Mouse (Mus musculus): ENCODE results near the gene Sult3a1.
"Not testable (repeated sequence)": the region's sequence is repeated elsewhere in the genome, so short reads cannot be mapped to it uniquely, and the experiment has no call there.

The Sult3a1 gene

DNA sequence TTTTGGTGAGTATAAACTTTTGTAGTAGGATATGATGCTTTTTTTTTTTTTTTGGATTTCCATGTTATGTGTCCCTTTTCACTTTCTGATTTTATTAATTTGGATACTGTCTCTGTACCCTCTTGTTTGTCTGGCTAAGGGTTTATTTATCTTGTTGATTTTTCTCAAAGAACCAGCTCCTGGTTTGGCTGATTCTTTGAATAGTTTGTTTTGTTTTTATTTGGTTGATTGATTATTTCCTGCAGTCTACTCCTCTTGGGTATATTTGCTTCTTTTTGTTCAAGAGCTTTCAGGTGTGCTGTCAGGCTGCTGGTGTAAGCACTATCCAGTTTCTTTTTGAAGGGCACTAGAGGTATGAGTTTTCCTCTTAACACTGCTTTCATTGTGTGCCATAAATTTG lies at the start of gene Sult3a1:
Gene Sult3a1 (plus strand): TSS at position 301 of the 400 bp plus-strand sequence.
- no peak for DNase-seq (ENCODE audit: low read depth in 1 of 2, low spot score in 2 of 2)

DNA sequence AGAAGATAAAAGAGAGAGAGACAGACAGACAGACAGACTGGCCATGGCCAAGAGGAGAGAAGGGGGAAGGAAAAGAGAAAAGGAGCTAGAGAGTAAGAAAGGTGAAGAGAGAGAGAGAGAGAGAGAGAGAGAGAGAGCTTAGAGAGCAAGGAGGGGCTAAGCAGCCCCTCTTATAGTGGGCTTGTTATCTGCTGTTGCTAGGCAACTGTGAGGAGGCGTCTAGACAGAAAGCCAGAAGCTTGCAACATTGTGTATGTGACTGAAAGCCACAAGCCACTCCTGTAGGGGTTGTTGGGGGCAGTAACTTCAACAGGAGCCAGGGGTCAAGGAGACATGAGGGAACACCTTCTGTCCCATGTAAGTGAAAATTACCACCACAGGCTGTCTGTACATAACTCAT lies 45.7 kb upstream of the Sult3a1 start:
- no peak for DNase-seq (ENCODE audit: low read depth in 1 of 2, low spot score in 2 of 2)

DNA sequence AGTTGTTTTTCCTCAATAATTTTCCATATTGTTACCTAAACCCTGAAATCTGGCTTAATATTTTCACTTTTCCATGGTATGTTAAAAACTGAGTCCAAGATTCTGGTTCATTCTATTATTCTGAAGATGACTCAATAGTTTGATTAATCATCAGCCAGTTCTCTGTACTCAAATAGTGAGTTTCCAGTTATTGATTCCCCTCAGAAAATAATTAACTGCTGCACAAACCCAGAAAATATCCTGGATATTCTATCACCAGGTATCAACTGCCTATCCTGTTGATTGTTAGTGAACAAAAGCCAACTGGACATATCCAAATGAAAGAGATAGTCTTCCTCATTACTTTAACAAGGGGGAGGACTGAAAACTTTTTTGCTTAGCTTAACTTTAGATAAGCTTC lies 43.3 kb upstream of the Sult3a1 start:
- DNase-seq (ENCODE audit: low read depth in 1 of 2, low spot score in 2 of 2): no peak

DNA sequence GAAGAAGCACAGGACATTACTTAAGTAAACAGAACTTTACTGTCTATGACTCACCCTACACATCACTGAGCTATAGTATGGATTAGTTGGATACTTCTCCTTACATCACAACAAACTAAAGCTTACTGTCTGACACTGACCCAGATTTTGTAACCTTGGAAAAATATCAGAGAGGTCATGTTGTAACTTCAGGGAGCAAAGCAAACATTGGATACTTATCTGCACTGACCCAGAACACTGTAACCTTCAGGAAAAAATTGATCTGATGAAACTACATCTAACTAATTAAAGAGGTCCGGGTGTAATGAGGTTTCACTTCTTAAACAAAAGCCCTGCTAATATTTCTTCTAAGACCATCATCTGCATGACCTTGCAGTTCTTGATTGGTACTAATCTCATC lies 40.6 kb upstream of the Sult3a1 start:
- DNase-seq (ENCODE audit: low read depth in 1 of 2, low spot score in 2 of 2): no peak

DNA sequence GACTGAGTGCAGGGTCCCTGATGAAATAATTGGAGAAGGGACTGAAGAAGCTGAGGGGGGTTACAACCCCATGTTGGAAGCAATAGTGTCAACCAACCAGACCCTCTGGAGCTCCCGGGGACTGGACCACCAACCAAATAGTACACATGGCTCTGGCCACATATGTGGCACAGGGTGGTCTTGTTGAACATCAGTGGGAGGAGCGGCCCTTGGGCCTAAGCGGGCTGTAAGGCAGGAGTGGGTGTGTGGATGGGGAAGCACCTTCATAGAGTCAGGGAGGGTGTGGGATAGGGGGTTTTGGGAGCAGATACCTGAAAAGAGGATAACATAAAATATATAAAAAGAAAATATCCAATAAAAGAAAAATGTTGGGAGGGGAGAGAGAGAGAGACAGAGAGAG lies 36.6 kb upstream of the Sult3a1 start:
- no peak for DNase-seq (ENCODE audit: low read depth in 1 of 2, low spot score in 2 of 2)

DNA sequence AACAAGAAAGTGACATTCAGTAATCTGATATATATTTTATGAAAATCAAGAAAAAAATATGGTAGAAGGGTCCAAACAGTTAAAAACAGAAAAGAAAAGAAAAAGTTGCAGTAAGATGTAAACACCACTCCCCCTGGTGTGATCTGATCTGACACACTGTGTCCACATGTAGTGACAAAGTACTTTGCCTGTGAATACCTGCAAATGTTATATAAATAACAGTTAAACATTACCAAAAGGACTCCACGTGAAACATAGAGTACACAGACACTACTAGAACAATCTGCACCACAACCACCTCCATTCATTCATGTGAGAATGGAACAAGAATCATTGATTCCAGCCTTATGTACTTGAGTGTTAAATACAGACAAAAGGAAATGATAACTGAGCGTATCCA lies 8.5 kb downstream of the Sult3a1 start:
- DNase-seq (ENCODE audit: low read depth in 1 of 2, low spot score in 2 of 2): no peak

DNA sequence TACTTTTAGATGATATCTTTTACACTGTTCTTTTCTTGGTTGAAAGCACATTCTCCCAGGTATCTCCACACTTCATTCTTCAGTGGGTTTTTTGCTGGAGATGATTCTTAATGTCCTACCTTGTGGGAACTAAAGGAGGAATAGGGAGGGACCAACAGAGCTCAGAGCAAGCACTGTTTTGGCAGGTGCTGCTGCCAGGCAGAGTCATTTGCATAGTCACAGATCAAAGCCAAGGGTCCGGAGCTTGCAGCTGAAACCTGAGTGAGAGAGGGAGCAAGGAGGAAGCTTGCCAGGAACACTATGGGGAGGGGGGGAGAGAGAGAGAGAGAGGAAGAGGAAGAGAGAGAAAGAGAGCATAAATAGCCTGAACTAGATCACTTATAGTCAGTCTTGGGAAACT lies 12.9 kb downstream of the Sult3a1 start:
- DNase-seq (ENCODE audit: low read depth in 1 of 2, low spot score in 2 of 2): no peak

DNA sequence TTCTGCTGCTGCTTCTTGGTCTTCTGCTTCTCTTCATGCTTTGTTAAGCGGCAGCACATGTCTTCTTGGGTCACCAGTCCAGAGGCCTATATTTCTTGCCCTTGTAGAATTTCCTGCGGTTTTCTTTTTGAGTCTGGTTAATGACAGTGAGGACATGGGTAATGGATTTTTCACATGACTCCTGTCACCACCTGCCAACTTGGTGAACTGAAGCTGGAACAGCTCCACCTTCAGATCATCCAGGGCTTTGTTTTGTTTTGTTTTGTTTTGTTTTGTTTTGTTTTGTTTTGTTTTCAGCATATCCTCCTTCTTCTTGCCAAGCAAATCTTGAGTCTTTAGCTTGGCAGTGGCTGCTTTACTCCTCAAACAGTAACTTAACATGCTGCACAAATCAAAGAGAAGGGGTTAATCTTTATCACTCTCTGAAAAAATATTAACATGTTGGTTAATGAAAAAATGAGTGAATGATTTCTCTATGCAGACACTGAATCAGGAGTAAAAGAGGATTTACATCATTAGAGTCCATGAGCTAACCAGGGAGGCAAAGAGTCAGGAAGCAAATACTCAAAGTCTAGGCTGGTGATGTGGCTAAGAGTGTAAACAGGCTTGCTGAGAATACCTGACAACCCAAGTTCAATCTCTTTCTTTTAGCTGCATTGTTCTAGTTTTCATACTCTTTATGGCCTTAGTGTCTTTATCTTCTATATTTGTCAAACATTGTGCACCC lies 15.3 kb downstream of the Sult3a1 start:
- DNase-seq (ENCODE audit: low read depth in 1 of 2, low spot score in 2 of 2): no peak

DNA sequence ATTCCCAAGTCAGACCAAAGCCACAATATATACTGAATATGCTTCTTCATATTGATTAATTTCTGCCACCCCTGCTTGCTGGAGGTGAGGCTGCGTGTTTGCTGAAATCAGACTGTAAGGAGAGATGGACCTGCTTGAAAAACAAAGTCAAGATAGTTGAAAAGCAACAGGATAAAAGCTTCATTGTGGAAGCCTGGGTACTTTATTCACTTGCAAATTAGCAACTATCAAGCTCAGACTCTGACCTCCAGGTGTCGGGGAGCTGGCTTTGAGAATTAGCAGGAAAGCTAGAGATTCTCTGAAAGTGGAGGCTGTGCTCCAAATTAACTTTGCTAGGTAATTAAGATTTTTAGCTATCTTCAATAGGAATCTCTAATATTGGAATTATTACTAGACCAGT lies 24.9 kb downstream of the Sult3a1 start:
- DNase-seq (ENCODE audit: low read depth in 1 of 2, low spot score in 2 of 2): not testable (repeated sequence)

DNA sequence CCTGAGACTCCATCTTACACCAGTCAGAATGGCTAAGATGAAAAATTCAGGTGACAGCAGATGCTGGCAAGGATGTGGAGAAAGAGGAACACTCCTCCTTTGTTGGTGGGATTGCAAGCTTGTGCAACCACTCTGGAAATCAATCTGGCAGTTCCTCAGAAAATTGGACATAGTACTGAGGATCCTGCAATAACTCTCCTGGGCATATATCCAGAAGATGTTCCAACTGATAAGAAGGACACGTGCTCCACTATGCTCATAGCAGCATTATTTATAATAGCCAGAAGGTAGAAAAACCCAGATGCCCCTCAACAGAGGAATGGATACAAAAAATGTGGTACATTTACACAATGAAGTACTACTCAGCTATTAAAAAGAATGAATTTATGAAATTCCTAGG lies 44.0 kb downstream of the Sult3a1 start:
- DNase-seq (ENCODE audit: low read depth in 1 of 2, low spot score in 2 of 2): not testable (repeated sequence)

DNA sequence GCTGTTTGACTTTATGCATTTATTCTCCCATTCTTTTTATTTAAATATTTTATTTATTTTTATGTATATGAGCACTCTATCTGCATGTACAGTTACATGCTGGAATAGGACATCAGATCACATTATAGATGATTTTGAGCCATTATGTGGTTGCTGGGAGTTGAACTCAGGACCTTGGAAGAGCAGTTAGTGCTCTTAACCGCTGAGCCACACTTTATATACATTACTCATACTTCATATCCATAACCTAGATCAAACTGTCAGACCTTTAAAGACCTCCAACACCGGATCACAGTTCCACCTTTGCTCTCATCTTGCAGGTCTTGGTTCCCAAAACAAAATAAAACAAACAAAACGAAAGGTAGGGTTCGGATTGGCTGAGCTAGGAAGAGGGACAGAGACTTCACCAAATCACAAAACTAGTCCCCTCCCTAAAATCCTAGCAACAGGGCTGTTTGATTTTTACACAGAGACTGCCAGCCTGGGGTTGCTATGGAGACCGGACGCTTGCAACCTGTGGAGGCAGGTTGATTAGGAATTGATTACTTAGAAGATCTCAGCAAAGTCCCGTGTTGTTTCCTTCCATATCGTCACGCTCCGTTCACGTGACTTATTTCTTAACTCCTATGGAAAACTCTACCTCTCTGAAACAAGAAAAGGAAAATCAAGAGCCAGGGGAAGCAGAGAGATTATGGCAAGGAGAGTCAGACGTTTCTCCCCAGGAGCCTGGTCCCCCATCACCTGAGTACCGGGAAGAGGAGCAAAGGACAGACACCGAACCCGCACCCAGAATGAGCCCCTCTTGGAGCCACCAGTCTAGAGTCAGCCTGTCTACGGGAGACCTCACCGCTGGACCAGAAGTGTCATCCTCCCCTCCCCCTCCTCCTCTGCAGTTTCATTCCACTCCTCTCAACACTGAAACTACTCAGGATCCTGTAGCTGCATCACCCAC lies 47.3 kb downstream of the Sult3a1 start, which contains the start of gene Rsph4a:
Gene Rsph4a (plus strand): TSS at position 582 of the 952 bp plus-strand sequence.
- no peak for DNase-seq (ENCODE audit: low read depth in 1 of 2, low spot score in 2 of 2)

DNA sequence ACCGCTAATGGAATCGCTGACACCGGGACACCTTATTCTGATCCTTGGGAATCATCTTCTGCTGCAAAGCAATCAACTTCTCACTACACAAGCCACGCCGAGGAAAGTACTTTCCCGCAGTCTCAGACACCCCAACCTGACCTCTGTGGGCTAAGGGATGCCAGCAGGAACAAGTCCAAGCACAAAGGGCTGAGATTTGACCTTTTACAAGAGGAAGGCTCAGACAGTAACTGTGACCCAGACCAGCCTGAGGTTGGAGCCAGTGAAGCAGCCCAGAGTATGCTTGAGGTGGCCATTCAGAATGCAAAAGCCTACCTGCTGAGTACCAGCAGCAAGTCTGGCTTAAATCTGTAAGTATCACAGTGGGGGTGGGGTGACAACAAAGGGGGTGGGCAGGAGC lies 48.0 kb downstream of the Sult3a1 start:
- DNase-seq (ENCODE audit: low read depth in 1 of 2, low spot score in 2 of 2): no peak
